Mouse (Mus musculus): ENCODE data around the gene Tns1.

DNA sequence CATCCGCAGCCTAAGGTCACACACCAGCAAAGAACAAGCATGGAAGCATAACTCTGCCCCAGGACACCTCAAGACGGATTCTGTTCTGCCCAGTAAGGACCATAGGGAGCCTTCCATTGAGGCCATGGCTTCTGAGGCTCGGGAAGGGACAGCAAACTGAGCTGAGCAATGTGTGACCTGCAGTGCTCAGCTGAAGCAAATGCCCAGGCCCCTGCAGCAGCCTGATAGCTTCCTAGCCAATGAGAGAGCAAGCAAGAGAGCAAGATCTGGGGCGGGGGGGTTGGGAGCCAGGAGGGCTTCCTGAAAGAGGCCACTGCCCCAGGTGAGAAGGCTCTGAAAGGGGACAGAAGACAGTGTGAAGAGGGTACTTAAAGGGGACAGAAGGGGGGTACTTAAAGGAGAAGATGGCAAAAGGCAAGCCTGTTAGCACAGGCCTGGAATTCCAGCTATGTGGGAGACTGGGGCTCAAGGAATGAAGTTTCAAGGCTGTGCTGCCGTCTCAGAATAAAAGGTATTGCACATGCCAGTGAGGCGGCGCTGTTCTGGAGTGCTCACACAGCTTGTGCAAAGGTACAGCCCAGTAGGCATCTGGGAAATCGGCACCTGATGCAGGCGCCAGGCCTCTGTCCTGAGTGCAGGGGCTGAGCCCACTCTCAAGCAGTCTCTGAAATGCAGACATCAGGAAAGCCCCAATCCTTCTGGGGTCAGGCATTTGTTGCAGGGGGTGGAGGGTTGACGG is 99.6 kb downstream of the Tns1 start:
- TF ChIP-seq CTCF (IDR thresholded peaks at IDR 0.05; ENCODE audit: insufficient read depth, low read length) (0 out of 2 replicates have a peak, but pooled peaks have one; percentile 13), POLR2A (IDR thresholded peaks at IDR 0.05; ENCODE audit: borderline replicate concordance, extremely low read depth, low read depth, low read length) (no peak)

All from lung, adult 2 months (tissue).